Mouse (Mus musculus) skeletal muscle tissue, adult 2 months (tissue): ENCODE measurements around the gene Gm9964.

Experiments
- DNase-seq: peaks from one replicate; pipeline ENCODE4 v3.0.0-alpha.2; 2012; ENCODE audit warnings: low read depth, low spot score

Gene Gm9964

DNA sequence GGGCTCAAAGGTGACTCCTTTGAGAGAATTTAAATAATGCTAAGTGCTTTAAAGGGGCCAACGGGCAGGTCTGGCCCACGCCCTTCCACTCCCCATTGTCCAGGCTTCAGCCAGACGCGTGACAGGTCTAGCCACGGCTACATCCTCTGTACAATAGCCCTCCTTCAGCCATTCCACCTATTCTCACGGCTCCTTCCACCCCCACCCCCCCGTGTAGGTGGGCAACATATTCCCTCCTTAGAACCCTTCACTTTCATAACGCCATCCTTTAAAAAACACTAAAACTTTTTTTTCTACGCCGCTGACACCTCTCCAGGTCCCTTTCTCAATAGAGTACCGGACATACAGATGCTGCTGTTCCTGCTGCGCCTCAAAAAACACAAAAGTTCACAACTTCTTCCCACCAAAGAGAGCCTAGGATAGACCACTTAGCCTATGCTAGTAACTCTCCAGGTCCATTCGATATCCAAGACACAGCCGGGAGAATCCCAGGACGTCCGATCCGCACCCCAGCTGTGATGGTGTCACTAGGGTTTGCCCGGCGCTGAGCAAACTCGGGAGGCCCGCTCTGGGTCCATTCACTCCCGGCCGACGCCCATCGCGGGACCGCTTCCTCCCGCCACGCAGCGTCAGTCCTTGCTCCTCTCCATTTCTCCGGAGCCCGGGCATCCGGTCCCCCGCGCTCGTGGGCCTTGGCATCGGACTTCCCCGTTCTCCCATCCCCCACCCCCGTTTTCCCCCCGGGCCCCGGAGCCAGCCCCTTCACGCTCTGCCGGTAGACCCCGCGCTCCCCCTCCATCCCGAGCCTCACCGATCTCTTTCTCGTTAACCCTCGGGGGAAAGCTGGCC is 42.9 kb downstream of the Gm9964 start:
- no peak for DNase-seq

DNA sequence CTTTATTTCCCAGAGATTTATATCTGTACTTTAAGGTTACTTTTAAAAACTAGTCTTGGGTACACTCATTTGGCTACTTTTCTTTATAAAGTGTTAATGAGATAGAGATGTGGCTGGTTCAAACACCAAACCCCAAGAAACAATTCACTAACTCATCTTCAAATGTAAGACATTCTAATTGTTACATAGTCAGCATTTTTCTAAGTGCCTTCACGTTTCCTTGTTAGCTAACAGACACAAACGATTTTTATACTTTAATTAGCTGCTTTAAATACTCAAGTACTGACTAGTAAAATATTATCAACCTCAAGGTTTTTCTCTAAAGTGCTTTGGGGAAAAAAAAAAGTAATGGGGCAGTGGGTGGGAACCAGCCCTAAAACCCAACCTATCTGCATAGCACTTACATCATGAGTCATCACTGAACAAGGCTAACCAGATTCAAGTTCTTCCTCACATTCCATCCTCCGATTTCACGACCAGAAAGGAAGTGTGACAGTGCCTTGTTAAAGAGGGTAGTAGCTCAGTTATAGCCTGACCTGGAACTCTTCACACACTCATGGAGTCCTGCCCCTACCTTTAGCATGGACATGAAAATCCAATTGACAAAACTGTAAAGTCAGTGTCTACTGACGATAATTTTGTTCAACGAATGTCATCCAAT is 43.7 kb downstream of the Gm9964 start:
- peak; percentile 27 for DNase-seq
